Mouse (Mus musculus) neural tube, embryonic 14.5 days (tissue): Measurements from ENCODE around the gene Msi1. TPM values are rescaled to one million over a fixed set of nuclear protein-coding genes. Genes with fewer than 3 reads are reported as not detected.
A peak's percentile ranks its signal among the peaks of the same experiment; 100 is the strongest.

Experiments used
- ATAC-seq: fragments of 200-750 bp; cut with Nextera tagmentation; 2 replicates; pipeline ENCODE4 v1.8.0; 2017; ENCODE audit warnings: low read depth, mild to moderate bottlenecking, moderate TSS enrichment, moderate library complexity
- H3K27ac ChIP-seq: fragments of 300-500 bp; sonication (generic); 2 replicates; pipeline ENCODE4 v1.5.1; 2014; ENCODE audit warnings: low read depth, mild to moderate bottlenecking, control low read depth, low read length, moderate library complexity, mixed read lengths
- H3K27me3 ChIP-seq: fragments of 300-500 bp; sonication (generic); 2 replicates; pipeline ENCODE4 v1.6.1; 2014; ENCODE audit warnings: low read length; ENCODE audit not compliant: control insufficient read depth, insufficient read depth
- H3K36me3 ChIP-seq: fragments of 300-500 bp; sonication (generic); 2 replicates; pipeline ENCODE4 v1.6.1; 2014; ENCODE audit warnings: low read length, mixed read lengths; ENCODE audit not compliant: control insufficient read depth, insufficient read depth
- H3K4me1 ChIP-seq: fragments of 300-500 bp; sonication (generic); 2 replicates; pipeline ENCODE4 v1.6.1; 2014; ENCODE audit warnings: low read length; ENCODE audit not compliant: control insufficient read depth, insufficient read depth
- H3K4me2 ChIP-seq: fragments of 300-500 bp; sonication (generic); 2 replicates; pipeline ENCODE4 v1.6.1; 2014; ENCODE audit warnings: mild to moderate bottlenecking, low read depth, low read length, control low read depth
- H3K4me3 ChIP-seq: fragments of 300-500 bp; sonication (generic); 2 replicates; pipeline ENCODE4 v1.5.1; 2014; ENCODE audit warnings: low read depth, low read length, control low read depth, mixed read lengths
- H3K9ac ChIP-seq: fragments of 300-500 bp; sonication (generic); replicated peaks from 2 replicates; pipeline ENCODE4 v1.6.1; 2014; ENCODE audit warnings: low read depth, mild to moderate bottlenecking, control low read depth, low read length, mixed read lengths
- H3K9me3 ChIP-seq: fragments of 300-500 bp; sonication (generic); 2 replicates; pipeline ENCODE4 v1.6.1; 2016; ENCODE audit warnings: low read length; ENCODE audit not compliant: control insufficient read depth
- WGBS: fragments of 180-500 bp; shearing (Covaris S2); extraction: QIAGEN DNeasy Blood & Tissue Kit; methylation state at CpG from one replicate; pipeline ENCODE4 v1.1.7; 2014; 5-methylcytosine and 5-hydroxymethylcytosine counted together
- polyA plus RNA-seq: library from polyadenylated mRNA; unstranded; fragments of >200 nt; fragmentation: Nextera tagmentation; extraction: Ambion mirVana; gene quantifications from 2 replicates; pipeline ENCODE4 v1.2.1, GENCODE M21; 2014

Msi1 gene
- polyA plus RNA-seq, 1 experiment from 2014 or later = 55.1 TPM

GRCm38 (mm10) chr5:115403436-115404140 is 25.8 kb upstream of the Msi1 start:
- Histone ChIP-seq H3K4me2 (peak overlapping the region; percentile 38), H3K4me3 (no peak overlapping the region), H3K9ac (no peak overlapping the region), H3K27ac (peak overlapping the region; percentile 39), H3K9me3 (no peaks in the 10 kb centered on the region), H3K4me1 (0 out of 2 replicates have a peak, but pooled peaks cover 6% of the 10 kb centered on the region), H3K27me3 (no peaks in the 10 kb centered on the region), H3K36me3 (no peaks in the 10 kb centered on the region)
- ATAC-seq = no peak
- 12% methylated on average over 17 of the region's 17 CpGs for WGBS

DNA sequence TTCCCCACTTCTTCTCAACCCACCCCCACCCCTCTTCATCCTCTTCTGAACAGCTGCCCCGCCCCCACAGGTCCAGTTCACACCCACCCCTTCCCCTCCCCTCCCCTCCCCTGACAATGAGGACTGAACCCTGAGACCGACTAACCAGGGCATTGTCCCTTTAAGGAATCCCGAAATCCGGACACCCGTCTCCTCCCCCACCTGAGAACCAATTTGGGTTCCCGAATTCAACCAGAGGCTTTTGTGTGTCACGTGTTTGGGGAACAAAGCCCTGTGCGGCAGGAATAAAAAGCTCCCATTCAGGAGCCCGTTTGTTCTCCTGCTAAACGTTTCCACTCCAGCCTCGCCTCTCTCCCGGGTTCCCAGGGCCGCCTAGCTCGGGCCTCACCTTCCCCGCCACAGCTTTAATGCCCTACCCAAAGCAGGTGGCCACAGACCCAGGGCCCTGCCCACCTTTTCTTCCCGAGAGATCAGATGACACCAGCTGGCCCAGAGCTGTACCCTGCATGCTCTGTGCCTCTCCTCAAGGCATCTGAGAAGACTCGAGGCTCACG is 25.1 kb upstream of the Msi1 start:
- peak; percentile 62; the same call in 1 of the 2 replicates for ATAC-seq
- Histone ChIP-seq H3K27me3 (no peaks in the 10 kb centered on the region), H3K27ac (peak overlapping the region; percentile 24), H3K4me1 (0 out of 2 replicates have a peak, but pooled peaks cover 6% of the 10 kb centered on the region), H3K4me2 (peak overlapping the region; percentile 38), H3K4me3 (no peak overlapping the region), H3K9me3 (no peaks in the 10 kb centered on the region), H3K36me3 (no peaks in the 10 kb centered on the region), H3K9ac (peak overlapping the region; percentile 8; the same call in 1 of the 2 replicates)
- WGBS = 2% methylated on average over 18 of the region's 18 CpGs

DNA sequence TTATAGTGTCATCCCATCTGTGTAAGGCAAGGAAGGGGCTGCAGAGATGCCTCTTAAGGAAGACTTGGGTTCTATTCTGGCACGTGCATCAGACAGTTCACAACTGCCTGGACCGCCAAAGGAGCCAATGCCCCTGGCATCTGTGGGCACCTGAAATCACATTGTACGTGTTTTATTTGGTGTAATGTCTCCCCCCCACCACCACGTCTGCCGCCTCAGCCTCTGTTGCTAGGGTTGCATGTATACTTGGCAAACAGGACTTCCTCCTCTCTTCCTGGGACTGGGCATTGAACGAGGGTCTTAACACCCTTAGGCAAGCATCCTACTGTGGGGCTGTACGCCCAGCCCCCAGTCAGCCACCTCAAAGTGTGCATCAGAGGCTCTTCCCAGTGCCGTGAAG is 24.2 kb upstream of the Msi1 start:
- no peak overlapping the region for H3K4me2 ChIP-seq
- WGBS = 38% methylated on average over 8 of the region's 8 CpGs
- H3K9ac ChIP-seq = 0 out of 2 replicates have a peak overlapping the region, but pooled peaks have one; percentile 2

GRCm38 (mm10) chr5:115408110-115408509 is 21.3 kb upstream of the Msi1 start:
- 0 out of 2 replicates have a peak, but pooled peaks cover 6% of the 10 kb centered on the region for H3K4me1 ChIP-seq
- H3K9ac ChIP-seq = no peak overlapping the region
- no peak overlapping the region for H3K27ac ChIP-seq
- peak; percentile 58; the same call in 1 of the 2 replicates for ATAC-seq
- no peaks in the 10 kb centered on the region for H3K9me3 ChIP-seq
- H3K4me2 ChIP-seq = no peak overlapping the region
- H3K36me3 ChIP-seq = no peaks in the 10 kb centered on the region
- WGBS = 28% methylated on average over 9 of the region's 9 CpGs
- no peaks in the 10 kb centered on the region for H3K27me3 ChIP-seq
- no peak overlapping the region for H3K4me3 ChIP-seq

More for the DNA sequence above, 24.2 kb upstream of the Msi1 start:
- ATAC-seq = no peak
- Histone ChIP-seq H3K9me3 (no peaks in the 10 kb centered on the region), H3K4me1 (0 out of 2 replicates have a peak, but pooled peaks cover 6% of the 10 kb centered on the region), H3K27ac (0 out of 2 replicates have a peak overlapping the region, but pooled peaks have one; percentile 2), H3K4me3 (no peak overlapping the region), H3K36me3 (no peaks in the 10 kb centered on the region), H3K27me3 (no peaks in the 10 kb centered on the region)

DNA sequence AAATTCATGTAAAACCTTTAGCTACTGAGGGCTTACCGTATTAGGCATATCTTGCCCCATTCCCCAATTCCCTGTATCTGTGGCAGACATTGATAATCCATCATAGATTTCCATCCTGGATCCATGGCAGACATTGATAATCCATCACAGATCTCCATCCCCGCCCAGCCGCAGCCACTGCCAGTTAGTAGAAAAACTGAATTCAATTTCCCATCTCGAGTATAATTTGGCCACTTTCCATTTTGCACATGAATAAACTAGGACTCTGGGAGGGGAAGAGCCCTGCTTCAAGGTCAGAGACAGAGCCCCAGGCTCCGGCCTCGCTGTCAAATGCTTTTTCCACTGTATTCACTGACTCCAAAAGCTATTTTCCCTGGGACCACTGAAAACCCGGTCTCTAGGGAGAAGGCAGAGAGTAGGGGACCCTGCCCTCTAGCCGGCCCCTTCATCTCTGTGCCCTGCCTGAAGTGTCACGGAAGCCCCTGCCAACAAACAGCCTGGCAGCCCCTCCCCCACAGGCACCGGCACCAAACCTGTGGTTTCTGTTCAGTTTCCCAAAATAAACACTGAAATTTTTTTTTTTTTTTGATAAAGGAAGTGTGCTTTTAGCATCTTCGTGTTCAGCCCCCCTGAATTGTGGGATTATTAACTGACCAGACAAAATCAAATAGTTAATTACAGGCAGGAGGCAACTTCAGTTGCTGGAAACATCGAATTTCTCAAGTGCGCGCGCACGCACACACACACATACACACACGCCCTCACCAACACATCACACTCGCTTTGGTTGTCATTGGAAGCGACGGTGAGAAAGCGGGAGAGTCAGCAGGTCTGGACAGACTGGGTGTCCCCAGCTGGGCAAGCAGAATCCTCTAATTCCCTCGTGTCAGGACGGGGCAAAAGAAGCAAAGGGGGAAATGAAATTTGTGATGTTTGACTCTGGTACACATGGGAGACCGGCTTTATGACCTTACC is 14.0 kb upstream of the Msi1 start:
- Histone ChIP-seq H3K4me1 (0 out of 2 replicates have a peak, but pooled peaks cover 3% of the 10 kb centered on the region), H3K9me3 (no peaks in the 10 kb centered on the region), H3K4me3 (peak overlapping the region; percentile 5; the same call in 1 of the 2 replicates), H3K4me2 (peak overlapping the region; percentile 32), H3K9ac (no peak overlapping the region; the same call in 1 of the 2 replicates), H3K27me3 (no peaks in the 10 kb centered on the region), H3K36me3 (no peaks in the 10 kb centered on the region), H3K27ac (no peak overlapping the region)
- no peak for ATAC-seq
- 55% methylated on average over 24 of the region's 24 CpGs for WGBS

- peak overlapping the region; percentile 100 for H3K9ac ChIP-seq
- 1% methylated on average over 19 of the region's 20 CpGs for WGBS
- H3K4me1 ChIP-seq = peaks cover 29% of the 10 kb centered on the region
- H3K4me3 ChIP-seq = peak overlapping the region; percentile 74
- H3K9me3 ChIP-seq = no peaks in the 10 kb centered on the region
- H3K27me3 ChIP-seq = no peaks in the 10 kb centered on the region
- H3K27ac ChIP-seq = peak overlapping the region; percentile 91
- H3K36me3 ChIP-seq = 0 out of 2 replicates have a peak, but pooled peaks cover 3% of the 10 kb centered on the region
- H3K4me2 ChIP-seq = peak overlapping the region; percentile 73
- ATAC-seq = 0 out of 2 replicates have a peak, but pooled peaks have one; percentile 7
Observed at GRCm38 (mm10) chr5:115428831-115429358, 504 bp upstream of the Msi1 start.

DNA sequence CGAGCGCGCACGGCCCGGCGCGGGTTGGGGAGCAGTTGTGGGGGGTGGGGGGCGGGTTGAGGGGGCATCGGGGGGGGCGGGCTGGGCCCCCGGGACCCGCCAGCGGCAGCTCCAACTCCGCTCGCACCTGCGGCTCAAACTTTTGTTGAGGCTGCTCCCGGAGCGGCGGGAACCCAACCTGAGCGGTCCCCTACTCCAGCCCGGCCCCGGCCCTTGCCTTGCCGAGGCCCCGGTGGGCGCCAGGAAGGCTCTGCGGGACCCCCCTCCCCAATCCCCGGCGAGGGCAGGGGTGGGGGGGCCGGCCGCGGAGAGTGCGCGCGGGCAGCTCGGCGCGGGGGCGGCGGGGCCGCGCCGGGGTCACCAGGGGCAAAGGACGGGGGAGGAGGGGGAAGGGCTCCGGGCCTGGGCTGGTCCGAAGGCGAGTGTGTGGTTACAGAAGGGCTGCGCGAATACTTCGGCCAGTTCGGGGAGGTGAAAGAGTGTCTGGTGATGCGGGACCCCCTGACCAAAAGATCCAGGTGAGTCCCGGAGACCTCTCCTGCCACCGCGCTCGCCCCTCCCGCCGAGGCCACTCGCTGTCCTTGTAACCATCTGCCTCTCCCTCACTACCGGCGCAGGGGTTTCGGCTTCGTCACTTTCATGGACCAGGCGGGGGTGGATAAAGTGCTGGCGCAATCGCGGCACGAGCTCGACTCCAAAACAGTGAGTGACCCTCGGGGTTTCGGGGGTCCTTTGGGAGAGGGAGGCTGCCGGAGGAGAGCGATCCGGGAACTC is 975 bp downstream of the Msi1 start:
- Histone ChIP-seq H3K27me3 (no peaks in the 10 kb centered on the region), H3K4me2 (peak overlapping the region; percentile 73), H3K27ac (peak overlapping the region; percentile 91), H3K4me3 (peak overlapping the region; percentile 74), H3K9ac (peak overlapping the region; percentile 100), H3K36me3 (0 out of 2 replicates have a peak, but pooled peaks cover 5% of the 10 kb centered on the region), H3K4me1 (peaks cover 44% of the 10 kb centered on the region), H3K9me3 (no peaks in the 10 kb centered on the region)
- under 1% methylated on average over 42 of the region's 73 CpGs for WGBS
- ATAC-seq = no peak
